Mouse (Mus musculus) G1E-ER4 (cell line): Measurements from ENCODE around the gene Tmem223. TPM values are rescaled to one million over a fixed set of nuclear protein-coding genes. Genes with fewer than 3 reads are reported as not detected.

Experiments
- GATA1 ChIP-seq: IDR thresholded peaks from one replicate; pipeline ENCODE4 v1.8.0; 2012; ENCODE audit warnings: low read length, inconsistent platforms
- polyA plus RNA-seq: library from polyadenylated mRNA; stranded (reverse); fragments of >175 nt; gene quantifications from 2 replicates; pipeline ENCODE4 v1.2.3, GENCODE M21; 2012

Gene Tmem223
- polyA plus RNA-seq, 1 experiment, result 3.6 TPM

DNA sequence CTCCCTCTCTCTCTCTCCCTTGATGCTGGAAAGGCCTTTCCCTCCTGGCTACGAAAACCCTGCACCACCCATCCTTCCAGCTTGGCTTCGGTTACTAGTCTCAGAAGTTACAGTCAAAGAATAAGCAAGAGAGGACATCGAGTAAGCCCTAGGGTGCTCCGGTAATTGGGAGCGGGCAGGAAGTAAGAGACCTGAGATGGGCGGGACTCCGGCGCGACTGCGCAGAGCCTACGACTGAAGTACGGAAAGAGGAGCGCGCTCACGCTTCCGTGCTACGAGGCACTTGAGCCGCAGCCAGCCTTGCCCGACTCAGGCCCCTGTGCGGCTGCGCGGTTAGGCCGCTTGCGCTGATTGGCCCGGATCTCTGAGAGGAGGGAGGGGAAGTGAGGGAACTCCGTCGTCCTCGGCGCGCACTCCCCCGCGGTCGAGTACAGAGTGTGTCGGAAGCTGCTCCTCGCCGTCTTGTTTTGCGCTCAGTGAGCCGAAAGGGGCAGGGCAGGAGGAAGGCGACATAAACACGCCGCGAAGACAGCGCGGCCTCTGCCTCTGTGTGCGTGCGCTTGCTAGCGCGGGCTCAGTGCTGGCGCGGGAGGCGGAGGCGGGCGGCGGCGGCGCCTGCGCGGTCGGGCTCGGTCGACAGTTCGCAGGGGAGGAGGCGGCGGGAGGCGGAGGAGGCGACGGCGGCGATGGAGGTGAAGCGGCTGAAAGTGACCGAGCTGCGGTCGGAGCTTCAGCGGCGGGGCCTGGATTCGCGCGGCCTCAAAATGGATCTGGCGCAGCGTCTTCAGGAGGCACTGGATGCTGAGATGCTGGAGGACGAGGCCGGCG is 49.0 kb downstream of the Tmem223 start, which contains the start of gene Hnrnpul2:
Gene Hnrnpul2 (plus strand): TSS at position 415 of the 828 bp plus-strand sequence.
- no peak for TF ChIP-seq GATA1

DNA sequence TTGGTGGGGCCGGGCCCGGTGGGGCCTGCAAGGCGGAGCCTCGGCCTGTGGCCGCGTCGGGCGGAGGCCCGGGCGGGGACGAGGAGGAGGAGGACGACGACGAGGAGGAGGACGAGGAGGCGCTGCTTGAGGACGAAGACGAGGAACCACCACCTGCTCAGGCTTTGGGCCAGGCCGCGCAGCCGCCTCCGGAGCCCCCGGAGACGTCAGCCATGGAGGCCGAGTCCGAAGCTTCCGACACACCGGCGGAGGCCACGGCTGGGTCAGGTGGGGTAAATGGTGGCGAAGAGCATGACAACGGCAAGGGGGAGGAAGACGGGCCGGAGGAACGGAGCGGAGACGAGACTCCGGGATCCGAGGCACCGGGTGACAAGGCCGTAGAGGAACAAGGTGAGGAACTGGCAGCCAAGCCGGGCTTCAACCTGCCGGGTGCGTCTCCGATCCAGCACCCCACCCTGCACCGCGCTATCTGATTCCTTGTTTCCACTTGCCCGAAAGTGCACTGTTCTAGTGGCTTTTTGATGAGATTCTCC is 49.7 kb downstream of the Tmem223 start:
- TF ChIP-seq GATA1, result no peak

DNA sequence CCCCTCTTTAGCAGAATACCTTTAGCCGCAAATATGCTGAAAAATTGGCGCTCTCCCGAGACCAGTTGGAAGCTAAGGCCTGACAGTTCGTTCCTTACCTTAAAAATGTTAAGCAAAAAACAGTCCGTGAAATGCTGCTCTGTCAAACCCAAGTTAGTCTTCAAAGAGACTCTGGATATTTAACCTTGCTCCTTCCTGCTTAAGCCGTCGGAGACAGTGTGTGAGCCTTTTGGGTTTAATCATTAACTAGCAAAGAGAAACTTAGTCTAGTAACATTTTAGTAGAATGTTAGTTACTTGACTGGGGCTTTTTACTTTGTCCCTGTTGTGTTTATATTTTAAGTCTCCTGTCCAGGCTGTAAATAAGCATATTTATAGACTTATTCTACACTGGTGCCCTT is 50.4 kb downstream of the Tmem223 start:
- no peak for TF ChIP-seq GATA1

Other genes starting within 250 kb of the Tmem223 start
- gene Slc22a8, start 179.7 kb upstream of the Tmem223 start, polyA plus RNA-seq, result not detected in 2 replicates
- gene Slc22a6, start 153.0 kb upstream of the Tmem223 start, polyA plus RNA-seq, result not detected in 2 replicates
- 0.02 and 0.12 TPM in 2 replicates for gene Chrm1, start 107.2 kb upstream of the Tmem223 start, polyA plus RNA-seq
- gene Slc3a2, start 47.6 kb upstream of the Tmem223 start, polyA plus RNA-seq, result 180 and 242 TPM in 2 replicates
- 45.8 and 52.0 TPM in 2 replicates for gene Wdr74, start 35.2 kb upstream of the Tmem223 start, polyA plus RNA-seq
- 1.8 and 2.1 TPM in 2 replicates for gene 1700092M07Rik, start 30.3 kb upstream of the Tmem223 start, polyA plus RNA-seq
- 13.4 and 17.1 TPM in 2 replicates for gene Stx5a, start 29.6 kb upstream of the Tmem223 start, polyA plus RNA-seq
- 23.2 and 29.3 TPM in 2 replicates for gene Nxf1, start 13.9 kb upstream of the Tmem223 start, polyA plus RNA-seq
- 50.4 and 51.8 TPM in 2 replicates for gene Tmem179b, start 3.5 kb downstream of the Tmem223 start, polyA plus RNA-seq
- gene Taf6l, start 15.4 kb downstream of the Tmem223 start, polyA plus RNA-seq, result 42.9 and 51.9 TPM in 2 replicates
- gene Polr2g, start 27.6 kb downstream of the Tmem223 start, polyA plus RNA-seq, result 8.1 and 8.9 TPM in 2 replicates
- gene Zbtb3, start 31.6 kb downstream of the Tmem223 start, polyA plus RNA-seq, result 1.4 and 1.9 TPM in 2 replicates
- 2.1 and 3.1 TPM in 2 replicates for gene Ttc9c, start 48.3 kb downstream of the Tmem223 start, polyA plus RNA-seq
- 100 and 147 TPM in 2 replicates for gene Hnrnpul2, start 49.0 kb downstream of the Tmem223 start, polyA plus RNA-seq
- gene AC129217.1, start 58.8 kb downstream of the Tmem223 start, polyA plus RNA-seq, result 110 and 157 TPM in 2 replicates
- gene Bscl2, start 66.5 kb downstream of the Tmem223 start, polyA plus RNA-seq, result 9.4 and 10.6 TPM in 2 replicates
- not detected in 2 replicates for gene Gng3, start 68.2 kb downstream of the Tmem223 start, polyA plus RNA-seq
- not detected in 2 replicates for gene Lrrn4cl, start 79.8 kb downstream of the Tmem223 start, polyA plus RNA-seq
- 262 and 324 TPM in 2 replicates for gene Ubxn1, start 100.5 kb downstream of the Tmem223 start, polyA plus RNA-seq
- gene Uqcc3, start 109.9 kb downstream of the Tmem223 start, polyA plus RNA-seq, result 63.4 and 71.1 TPM in 2 replicates
- gene Lbhd1, start 112.7 kb downstream of the Tmem223 start, polyA plus RNA-seq, result 0.46 and 0.48 TPM in 2 replicates
- not detected in 2 replicates for gene Gm49403, start 112.9 kb downstream of the Tmem223 start, polyA plus RNA-seq
- 63.6 and 93.2 TPM in 2 replicates for gene 1810009A15Rik, start 117.9 kb downstream of the Tmem223 start, polyA plus RNA-seq
- 12.7 and 33.2 TPM in 2 replicates for gene Gm49416, start 117.9 kb downstream of the Tmem223 start, polyA plus RNA-seq
- gene Ints5, start 122.0 kb downstream of the Tmem223 start, polyA plus RNA-seq, result 50.3 and 53.9 TPM in 2 replicates
- gene Ganab, start 127.1 kb downstream of the Tmem223 start, polyA plus RNA-seq, result 45.9 and 48.4 TPM in 2 replicates
- gene B3gat3, start 149.4 kb downstream of the Tmem223 start, polyA plus RNA-seq, result 110 and 120 TPM in 2 replicates
- 29.4 and 38.6 TPM in 2 replicates for gene Rom1, start 158.4 kb downstream of the Tmem223 start, polyA plus RNA-seq
- gene Eml3, start 158.6 kb downstream of the Tmem223 start, polyA plus RNA-seq, result 100 and 115 TPM in 2 replicates
- 75.9 and 85.0 TPM in 2 replicates for gene Mta2, start 170.9 kb downstream of the Tmem223 start, polyA plus RNA-seq
- 53.5 and 54.6 TPM in 2 replicates for gene Tut1, start 182.9 kb downstream of the Tmem223 start, polyA plus RNA-seq
- 60.0 and 221 TPM in 2 replicates for gene Eef1g, start 196.0 kb downstream of the Tmem223 start, polyA plus RNA-seq
- gene Ahnak, start 218.3 kb downstream of the Tmem223 start, polyA plus RNA-seq, result 0.31 and 1.3 TPM in 2 replicates